Mouse (Mus musculus) cerebellum, postnatal 4 days (tissue): ENCODE results near the gene Gstt4.

Source experiments
- DNase-seq, 2 experiments: peaks; one replicate each; pipeline ENCODE4 v3.0.0; 2022; ENCODE audit warnings: low spot score in 2 of 2, mixed read lengths in 1 of 2

The Gstt4 gene

DNA sequence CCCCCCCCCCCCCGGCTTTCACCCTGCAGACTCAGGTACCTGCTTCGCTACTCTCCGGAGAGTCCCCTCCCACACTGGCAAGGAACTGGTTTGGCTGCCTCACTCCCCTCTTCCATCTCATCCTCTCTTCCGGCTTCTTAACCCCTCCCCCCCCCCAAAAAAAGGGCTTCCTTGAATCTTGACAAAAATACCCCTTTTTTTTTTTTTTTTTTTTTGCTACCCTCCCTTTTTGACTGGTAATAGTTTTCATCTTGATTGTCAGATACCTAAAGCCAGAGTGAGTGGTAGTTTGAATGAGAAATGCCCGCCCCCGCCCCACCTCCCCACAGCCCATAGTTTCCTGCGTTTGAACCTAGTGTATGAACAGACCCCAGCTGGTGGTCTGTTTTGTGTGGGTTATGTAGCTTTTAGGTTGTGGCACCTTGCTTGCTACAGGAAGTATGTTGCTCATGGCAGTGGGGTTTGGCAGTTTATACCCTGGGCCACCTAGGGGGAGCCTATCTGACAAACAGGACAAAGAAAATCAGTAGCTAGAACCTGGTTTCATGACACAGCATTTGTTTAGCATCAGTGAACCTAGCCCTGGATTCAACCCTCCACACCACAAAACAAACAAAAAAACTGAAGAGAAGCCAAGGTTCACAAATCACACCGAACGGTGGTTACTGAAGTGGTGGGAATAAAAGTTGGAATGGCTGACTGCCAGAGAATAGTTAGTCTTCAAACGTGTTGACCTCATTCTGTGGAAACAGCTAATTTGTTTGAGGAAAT is 13.6 kb upstream of the Gstt4 start:
- DNase-seq, result no peak

DNA sequence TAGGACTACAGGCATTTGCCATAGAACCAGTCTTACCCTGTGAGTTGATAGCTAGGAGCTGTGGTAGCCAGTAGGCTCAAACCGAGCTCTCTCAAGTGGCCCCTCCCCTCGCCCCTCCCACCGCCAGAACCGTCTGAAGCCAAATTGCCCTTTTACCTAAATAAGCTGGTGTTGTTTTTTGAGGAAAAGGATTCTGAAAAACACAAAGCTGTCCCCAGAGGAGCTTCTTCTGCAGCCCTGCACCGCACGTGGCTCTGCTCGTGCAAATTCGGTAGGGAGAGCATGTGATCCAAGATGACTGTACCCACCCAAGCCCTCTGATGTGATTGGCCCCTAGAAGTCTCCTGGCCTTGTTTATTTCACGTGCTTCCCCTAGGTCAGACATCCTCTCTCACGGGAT is 13.0 kb upstream of the Gstt4 start:
- no peak for DNase-seq

DNA sequence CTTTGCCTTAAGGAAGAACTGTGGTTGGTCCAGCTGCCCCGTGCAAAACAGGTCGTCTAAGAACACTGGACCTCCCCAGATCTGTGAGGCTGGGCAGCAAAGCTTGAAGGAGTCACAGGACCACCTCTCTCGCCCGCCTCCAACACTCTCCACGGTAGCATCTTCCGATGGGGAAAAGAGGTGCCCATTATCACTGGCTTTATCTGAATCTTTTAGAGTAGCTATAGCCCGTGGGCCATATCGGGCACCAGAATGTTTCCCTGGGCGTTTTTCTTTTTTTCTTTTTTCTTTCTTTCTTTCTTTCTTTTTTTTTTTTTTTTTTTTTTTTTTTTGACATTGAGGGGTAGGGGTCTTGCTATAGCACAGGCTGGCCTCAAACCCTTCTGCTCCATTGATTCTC is 12.4 kb upstream of the Gstt4 start:
- DNase-seq, result no peak

DNA sequence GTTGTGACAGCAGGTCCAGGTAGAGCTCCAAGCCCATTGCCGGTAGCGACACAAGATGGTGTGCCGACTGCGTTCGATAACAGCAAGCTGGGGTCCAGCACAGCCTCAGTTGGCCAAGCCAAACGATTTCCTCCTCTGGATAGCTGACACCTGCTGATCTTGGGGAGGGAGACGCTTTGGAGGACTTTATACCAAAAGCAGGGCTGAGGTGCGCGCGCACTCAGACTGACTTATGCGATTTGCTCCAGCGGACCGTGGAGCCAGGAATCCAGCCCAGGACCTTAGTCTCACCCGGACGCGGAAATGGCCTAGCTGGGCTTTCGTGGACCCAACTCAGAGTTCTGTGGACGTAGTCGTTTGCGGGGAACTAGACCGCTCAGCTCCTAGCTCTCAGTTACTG is 11.9 kb upstream of the Gstt4 start:
- peak in 1 of 2 experiments; percentile 52 for DNase-seq

DNA sequence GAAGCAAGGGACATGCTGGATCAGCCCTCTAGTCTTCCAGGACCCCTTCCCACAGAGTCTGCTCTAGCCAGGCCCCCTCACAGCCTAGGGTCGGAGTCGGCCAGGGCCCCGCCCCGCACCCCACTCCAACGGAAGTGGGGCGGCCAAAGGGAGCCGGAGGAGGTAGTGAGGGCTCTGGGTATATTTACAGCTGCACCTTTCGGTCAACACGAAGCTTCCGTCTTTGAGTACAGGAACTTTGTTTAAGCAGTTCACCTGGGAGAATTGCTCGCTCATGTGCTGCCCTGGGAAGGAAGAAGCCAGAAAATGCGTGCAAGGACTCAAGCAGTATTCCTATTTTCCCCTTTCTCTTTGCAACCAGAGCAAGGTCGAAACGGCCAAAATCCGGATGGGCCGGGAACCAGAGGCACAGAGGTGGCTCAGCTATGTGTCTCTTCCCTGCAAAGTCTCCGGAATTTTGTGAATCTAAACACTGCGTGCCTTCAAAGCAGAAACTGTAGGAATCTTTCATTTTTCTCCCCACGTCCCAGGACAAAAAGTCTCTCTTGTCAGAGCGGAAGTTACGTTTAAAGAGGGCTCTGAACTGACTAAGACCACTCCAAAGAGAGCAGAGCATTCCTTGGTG is 11.2 kb upstream of the Gstt4 start:
- DNase-seq, result no peak

DNA sequence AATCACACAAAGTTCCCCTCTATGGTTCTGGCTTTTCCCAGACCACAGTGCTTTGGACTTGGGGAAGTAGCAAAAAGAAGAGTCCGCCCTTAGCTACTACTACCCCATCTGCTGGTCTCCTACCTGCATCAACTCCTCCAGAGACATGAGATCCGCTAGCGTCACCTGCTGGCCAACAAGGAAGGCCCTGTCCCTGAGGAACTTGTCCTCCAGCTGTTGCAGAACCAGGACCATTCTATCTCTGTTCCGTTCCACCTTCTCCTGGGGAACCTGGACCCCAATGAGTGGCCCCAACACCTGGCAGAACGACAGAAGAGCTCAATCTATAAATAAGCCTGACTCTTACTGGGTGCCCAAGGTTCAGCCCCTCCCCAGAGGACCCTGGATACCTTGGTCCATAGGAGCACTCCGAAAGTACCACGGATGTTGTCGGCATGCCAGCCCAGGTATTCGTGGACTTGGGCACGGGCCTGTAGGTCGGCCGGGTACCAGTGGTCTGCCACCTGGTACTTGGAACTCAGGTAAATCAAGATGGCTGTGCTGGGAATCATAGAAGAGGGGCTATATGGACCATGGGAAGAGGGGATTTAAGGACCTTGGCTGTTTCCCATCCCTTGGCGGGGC is 10.0 kb upstream of the Gstt4 start:
- no peak for DNase-seq

DNA sequence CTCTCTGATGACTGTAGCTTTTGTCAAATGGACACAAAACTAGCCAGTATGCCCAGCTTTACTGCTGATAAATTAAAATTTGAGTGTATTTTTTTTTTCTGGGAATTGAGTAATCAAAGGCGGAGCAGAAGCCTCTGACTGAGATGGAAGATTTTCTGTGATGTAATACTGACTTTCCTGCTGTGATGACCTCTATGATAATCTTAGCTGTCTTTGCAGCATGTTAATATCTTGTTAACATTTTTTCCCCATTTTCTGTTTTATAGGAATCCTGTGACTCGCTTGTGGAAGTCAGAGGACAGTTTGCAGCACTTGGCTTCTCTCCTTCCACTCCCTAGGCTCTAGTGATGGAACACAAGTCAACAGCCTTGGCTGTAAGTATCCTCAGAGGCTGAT is 7.9 kb upstream of the Gstt4 start:
- DNase-seq, result no peak

DNA sequence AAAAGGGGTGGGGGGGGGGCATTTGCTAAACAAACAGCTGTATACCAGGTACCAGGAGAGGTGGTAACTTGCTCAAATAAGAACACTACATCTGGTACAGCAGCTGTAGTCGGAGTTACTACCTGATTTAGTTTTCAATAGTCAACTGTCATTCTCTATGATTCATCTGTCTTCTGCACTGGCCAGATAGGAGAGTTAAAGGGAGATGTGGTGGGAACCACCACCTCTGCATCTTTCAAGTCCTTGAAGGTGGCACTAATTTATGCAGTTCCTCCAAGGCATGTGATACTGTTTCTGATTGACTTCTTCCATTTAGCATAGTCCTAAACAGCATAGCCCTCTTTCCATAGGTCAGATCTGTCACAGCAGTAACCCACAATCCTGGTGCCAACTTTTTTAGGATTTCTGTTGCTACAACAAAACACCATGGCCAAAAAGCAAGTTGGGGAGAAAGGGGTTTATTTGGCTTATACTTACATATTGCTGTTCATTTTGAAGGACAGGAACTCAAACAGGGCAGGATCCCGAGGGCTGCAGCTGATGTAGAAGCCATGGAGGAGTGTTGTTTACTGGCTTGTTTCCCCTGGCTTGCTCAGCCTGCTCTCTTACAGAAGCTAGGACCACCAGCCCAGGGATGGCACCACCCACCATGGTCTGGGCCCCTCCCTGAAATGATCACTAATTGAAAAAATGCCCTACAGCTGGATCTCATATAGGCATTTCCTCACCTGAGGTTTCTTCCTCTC is 7.4 kb upstream of the Gstt4 start:
- no peak for DNase-seq

DNA sequence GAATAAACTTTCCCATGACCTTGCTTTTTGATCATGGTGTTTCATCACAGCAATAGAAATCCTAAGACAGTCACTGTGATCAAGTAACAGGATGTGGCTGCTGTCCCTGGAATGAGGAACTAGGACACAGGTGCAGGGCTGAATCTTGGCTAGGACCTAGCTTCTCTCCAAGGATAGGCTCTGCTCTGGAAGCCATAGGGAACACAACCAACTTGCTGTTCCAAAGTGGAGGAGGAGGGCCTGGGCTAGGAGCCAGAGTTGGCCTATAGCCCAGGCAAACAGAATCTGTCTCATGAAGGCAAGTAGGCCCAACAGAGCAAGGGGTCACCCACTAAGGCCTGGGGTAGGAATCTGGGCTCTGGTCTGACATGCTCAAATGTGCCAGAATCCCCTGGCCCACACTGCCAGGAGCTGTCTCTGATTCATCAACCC is 6.2 kb upstream of the Gstt4 start:
- DNase-seq, result peak in 1 of 2 experiments; percentile 78

DNA sequence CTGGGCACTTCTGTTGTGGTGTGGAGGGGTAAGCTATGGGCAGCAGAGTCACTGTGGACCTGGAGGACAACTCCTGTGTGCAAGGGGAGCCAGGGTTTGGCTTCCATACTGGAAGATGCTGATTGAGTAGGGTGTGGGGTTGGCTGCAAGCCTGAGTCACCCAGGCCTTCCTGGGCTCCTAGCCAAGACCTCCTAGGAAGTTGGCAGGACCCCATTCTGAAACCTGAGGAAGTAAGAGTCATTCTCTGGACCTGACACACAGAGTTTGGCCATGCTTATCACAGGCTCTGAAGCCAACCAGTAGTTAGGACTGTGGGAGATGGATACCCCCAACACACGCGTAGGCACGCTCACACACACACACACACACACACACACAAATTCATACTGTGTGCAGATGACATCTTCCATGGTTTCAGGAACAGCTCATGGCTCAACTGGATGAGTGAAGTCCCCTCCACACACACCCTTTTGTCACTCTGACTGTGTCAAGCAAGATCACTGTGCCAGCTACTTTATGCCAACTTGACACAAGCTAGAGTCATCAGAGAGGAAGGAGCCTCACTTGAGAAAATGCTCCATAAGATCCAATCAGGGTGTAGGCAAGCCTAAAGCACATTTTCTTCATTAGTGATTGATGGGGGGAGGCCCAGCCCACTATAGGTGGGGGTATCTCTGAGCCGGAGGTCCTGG is 5.5 kb upstream of the Gstt4 start:
- DNase-seq, result peak in 1 of 2 experiments; percentile 73

DNA sequence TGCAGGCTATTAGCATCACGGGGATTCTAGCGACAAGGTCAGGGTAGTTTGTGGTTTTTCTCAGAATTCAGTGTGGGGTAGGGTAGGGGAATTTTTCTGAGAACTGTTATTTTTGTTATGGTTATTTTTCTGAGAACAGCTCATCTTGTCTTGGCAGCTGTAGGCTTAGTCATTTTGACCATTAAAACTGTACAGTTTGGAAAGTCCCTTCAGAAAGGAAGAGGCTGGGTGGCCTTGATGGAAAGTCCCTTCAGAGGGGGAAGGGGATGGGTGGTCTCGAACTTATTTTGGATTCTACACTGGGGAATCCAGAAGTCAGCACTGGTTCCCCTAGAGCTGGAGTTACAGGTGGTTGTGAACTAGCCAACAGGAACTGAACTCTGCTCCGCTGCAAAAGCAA is 2.2 kb upstream of the Gstt4 start:
- no peak for DNase-seq

DNA sequence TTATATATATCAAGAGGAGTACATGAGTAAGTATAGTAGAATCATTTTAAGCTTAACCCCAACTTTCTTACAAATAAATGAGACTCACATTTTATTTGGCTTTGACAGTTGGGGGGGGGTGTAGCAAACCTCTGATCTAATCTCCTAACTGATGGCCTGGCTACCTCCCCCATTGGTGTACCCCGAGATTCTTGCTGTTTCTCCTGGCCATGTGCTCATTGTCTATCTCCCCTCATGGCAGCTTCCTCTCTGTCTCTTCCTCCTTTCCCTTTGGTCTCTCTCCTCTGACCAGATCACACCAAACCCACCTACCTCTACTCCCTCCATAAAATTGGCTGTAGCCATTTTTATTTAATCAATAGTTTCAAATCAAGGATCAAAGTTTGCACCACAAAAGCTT is 1.4 kb upstream of the Gstt4 start:
- no peak for DNase-seq

DNA sequence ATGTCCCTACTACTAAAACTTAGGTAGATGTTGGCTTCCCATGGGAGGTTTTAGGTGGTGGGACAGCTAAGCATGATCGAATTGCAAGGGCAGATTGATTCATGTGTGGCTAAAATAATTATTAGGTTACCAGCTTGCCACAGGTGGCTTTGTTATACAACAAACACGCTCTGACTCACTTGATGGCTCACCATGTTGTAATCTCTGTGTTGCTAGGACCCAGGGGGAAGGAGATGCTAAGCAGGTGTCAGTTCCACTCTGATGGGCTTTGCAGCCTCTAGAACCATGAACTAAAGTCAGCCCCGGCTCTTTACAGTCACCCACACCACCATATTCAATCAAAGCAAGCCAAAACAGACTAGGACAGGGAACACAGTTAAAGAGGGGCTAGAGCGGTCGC is 2.5 kb downstream of the Gstt4 start:
- DNase-seq, result no peak

DNA sequence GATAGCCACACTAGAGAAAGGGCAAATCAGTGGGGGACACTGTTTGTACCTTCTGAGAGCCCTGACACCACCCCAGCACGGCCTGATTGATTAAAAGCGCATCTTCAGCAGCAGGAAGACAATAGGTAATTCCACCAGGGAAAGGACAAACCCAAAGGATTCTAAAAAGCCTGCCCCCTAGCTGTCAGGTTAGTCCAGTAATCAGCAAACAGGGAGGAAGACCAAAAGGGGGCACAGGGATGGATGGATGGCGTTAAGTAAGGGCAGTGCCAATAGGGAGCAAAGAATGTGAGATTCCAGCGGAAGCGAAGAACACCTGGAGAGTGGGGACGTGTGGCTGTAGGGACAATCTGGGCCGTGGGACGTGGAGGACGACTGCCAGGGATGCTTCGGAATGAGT is 3.7 kb downstream of the Gstt4 start:
- DNase-seq, result no peak

DNA sequence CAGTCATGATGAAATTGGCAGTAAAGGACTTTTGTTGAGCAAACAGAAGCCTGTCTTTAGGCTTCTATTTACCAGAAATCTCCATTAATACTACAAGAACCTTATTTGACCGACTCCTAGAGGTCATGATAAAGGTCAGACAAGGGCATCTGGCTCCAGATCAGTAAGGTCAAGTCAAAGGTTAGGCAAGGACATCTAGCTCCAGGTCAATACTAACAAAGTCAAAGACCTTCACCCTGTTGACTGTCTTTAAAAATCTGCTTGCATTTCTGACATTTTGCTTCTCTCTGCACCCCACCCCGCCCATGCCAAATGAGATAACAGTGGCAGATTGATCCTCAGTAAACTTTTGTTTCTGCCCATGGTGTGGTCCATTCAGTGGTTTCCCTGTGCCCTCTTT is 18.1 kb downstream of the Gstt4 start:
- no peak for DNase-seq

DNA sequence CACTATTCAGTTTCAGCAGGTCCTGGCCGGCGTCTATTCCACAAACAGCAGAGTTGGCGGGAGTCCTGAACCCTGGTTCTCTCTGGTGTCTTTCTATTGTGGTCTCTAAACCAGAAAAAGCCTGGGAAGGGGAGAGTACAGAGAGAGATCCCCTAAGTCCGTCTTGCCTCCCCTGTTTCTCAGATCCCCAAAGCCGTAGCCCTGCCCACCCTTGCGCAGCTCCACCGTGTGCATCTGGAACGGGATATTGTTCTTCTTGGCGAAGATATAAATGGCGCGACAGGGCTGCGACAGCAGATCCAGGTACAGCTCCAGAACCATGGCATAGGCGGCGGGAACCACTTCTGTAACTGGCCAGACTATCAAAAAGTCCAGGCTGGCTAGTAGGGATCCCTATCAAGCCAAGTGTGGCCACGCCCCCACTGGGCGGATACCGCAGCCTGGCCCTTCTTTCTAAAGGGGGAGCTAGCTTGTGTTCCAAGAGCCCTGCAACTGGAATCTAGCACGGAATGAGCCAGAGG is 24.1 kb downstream of the Gstt4 start, which contains the start of gene Gstt1:
Gstt1 (minus strand) TSS at position 409 of the 521 bp plus-strand sequence.
- peak; percentile 17 to 18 for DNase-seq

DNA sequence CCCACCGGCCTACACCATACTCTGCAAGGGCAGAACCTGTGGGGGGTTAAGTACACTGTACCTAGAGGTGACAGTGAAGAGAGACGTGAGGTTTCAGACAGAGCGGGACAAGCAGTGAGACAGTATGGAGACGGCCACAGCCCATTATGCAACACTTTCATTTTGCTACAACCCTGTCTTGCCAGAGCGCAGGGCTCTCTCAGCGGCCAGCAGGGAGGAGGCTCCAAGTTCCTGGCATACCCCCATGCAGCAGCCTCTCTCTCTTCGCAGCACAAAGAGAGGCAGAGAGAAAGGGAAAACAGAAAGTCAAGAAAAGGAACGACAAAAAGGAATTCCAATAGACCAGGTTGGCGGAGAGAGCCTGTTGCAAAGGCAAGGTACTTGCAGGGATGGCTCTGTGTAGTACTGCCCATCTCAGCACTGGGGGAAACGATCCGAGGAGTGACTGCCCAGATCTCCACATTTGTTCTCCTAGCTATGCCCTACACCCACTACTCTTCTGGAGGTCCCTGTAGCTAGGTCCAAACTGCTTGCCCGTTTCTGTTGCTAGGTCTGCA is 24.6 kb downstream of the Gstt4 start:
- DNase-seq, result peak in 1 of 2 experiments; percentile 27

DNA sequence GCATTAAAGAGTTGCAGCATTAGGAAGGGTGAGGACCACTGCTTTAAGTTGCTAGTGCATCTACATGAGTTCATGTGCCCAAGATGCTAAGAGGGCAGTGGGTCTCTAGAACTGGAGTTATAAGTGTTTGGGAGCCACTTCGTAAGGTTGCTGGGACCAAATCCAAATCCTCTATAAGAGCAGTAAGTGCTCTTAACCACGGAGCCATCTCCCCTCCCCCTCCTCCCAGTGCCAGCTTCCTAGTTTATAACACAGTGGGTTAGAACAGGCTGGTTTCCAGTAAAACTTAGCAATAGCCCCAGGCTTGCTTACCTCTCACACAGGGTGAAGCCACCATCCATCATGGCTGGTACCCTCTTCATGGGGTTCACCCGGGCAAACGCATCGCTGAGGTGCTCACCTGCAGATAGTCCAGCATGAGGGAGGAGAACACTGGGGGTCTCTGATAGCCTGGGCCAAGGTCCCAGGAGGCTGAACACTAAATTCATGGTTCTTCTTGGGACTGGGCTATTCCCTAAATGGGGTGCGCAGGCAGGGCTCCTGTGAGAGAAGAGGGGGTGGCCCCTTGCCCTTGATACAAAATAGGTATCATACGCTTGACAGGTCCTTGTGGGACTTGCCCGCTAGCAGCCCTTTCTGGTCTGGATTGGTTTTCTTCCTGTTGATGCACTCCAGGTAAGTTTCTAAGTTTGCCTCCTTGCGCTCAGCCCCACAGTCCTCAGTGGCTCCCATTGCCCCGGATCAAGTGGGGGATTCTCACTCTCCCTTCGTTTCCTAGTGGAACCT is 25.4 kb downstream of the Gstt4 start:
- no peak for DNase-seq

DNA sequence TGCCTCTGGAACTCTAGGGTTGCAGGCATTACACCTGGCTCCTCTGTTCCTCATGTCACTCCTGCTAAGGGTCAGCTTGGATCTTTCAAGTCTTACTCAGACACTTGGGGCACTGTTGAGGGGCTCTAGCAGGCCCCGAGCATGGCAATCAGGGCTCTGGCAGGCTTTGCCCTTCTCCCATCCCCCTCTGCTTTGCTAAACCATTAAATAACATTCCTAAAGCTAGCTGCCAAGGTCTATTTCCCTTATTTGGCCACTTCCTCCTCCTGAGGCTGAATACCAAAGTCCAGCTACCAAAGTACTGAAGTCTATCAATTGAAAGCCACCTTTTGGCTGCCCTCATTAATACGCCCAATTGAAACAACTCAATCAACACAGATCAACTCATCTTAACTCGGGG is 27.5 kb downstream of the Gstt4 start:
- no peak for DNase-seq

DNA sequence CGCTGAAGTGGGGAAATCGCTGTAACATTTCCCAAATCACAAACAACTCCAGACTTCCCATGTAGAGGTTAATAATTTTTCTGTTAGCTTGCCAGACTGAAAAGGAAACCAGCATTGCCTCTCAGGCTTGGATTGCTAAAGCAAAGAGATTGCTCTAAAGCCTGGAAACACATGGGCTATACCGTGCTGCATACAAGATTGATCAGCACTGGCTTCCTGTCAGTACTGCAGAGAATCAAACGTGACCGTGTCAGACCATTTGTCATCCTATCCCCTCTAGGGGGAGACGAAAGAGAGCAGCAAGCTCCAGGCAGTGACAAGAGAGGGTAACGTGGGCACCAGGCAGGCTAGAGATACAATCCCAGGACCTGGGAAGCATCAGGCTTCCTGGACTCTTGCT is 31.6 kb downstream of the Gstt4 start:
- DNase-seq, result no peak
